Mouse (Mus musculus): ENCODE measurements around the gene Rps12-ps3. TPM values are rescaled to one million over a fixed set of nuclear protein-coding genes. Genes with fewer than 3 reads are reported as not detected.

Gene Rps12-ps3
- polyA plus RNA-seq (2016; fragmentation: Nextera tagmentation; extraction: Ambion mirVana), result 12.4 and 20.8 TPM in 2 replicates

DNA sequence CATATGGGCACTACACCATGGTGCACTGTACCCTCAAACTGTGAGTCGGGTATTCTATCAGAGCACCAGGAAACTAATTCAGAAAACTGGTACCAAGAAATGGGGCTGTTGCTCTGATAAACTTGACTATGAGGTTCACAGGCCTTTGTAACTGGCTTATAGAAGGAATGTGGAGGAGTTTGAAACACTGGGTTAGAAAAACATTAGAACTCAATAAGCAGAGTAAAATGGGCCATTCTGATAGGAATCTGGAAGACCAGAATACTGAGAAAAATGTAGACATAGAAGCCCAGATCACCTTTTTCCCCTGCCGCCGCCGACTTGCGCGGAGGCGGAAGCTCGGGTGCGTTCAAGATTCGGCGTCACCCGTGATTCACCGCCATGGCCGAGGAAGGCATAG lies at the start of gene Rps12-ps3:
Rps12-ps3 (plus strand) TSS at position 301 of the 400 bp plus-strand sequence.
- WGBS, result 95% methylated on average over 14 of the region's 14 CpGs
- H3K36me3 ChIP-seq (replicated peaks), result peaks cover 50% of the 10 kb centered on the region
- H3K27ac ChIP-seq, result no peak within 1 kb of the TSS
- DNase-seq (ENCODE audit: extremely low spot score, low spot score), result no peak
- no peaks in the 10 kb centered on the region for H3K4me1 ChIP-seq
- no peaks in the 10 kb centered on the region for H3K9me3 ChIP-seq
- H3K27me3 ChIP-seq (ENCODE audit: poor library complexity, severe bottlenecking), result no peaks in the 10 kb centered on the region
- H3K4me3 ChIP-seq, result no peak within 1 kb of the TSS

DNA sequence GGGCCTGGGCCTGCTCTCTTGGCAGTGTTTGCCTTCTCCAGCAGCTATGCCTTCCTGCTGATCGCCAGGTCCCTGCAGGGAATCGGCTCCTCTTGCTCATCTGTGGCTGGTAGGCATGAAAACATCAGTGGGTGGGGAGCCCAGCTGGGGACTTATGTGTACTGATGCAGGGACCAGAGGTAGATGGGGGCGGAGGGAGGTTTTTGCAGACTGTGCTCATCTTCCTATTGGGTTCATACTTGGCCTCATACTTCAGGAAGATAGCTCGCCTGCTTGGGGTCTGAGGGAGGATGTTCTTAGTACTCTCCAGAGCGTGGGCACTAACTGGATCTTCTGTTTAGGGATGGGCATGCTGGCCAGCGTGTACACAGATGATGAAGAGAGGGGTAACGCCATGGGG lies 48.9 kb upstream of the Rps12-ps3 start:
- H3K27ac ChIP-seq, result no peak overlapping the region
- DNase-seq (ENCODE audit: extremely low spot score, low spot score), result no peak
- no peaks in the 10 kb centered on the region for H3K9me3 ChIP-seq
- no peak overlapping the region for H3K4me3 ChIP-seq
- H3K27me3 ChIP-seq (ENCODE audit: poor library complexity, severe bottlenecking), result no peaks in the 10 kb centered on the region
- H3K36me3 ChIP-seq (replicated peaks), result no peaks in the 10 kb centered on the region
- WGBS, result 89% methylated on average over 7 of the region's 7 CpGs
- no peaks in the 10 kb centered on the region for H3K4me1 ChIP-seq

DNA sequence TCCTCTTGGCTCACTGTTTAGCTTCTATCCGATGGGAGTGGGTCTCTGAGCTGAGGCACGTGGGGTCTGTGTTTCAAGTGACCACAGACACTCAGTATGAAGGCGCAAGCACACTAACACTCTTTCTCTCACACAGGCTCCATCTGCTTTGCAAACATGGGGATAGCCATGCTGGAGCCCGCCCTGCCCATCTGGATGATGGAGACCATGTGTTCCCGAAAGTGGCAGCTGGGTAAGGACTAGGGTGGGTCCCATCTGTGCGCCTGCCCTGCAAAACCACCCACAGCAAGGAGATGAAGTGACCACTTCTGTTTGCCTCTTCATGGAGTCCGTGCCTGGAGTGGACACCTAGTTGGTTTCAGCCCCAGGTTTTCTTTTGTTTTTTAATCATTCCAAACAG lies 45.7 kb upstream of the Rps12-ps3 start:
- H3K27me3 ChIP-seq (ENCODE audit: poor library complexity, severe bottlenecking), result no peaks in the 10 kb centered on the region
- no peak overlapping the region for H3K4me3 ChIP-seq
- H3K27ac ChIP-seq, result no peak overlapping the region
- H3K9me3 ChIP-seq, result no peaks in the 10 kb centered on the region
- WGBS, result 92% methylated on average over 7 of the region's 7 CpGs
- no peak for DNase-seq (ENCODE audit: extremely low spot score, low spot score)
- peaks cover 6% of the 10 kb centered on the region; the same call in 1 of the 2 replicates for H3K36me3 ChIP-seq (replicated peaks)
- no peaks in the 10 kb centered on the region for H3K4me1 ChIP-seq

DNA sequence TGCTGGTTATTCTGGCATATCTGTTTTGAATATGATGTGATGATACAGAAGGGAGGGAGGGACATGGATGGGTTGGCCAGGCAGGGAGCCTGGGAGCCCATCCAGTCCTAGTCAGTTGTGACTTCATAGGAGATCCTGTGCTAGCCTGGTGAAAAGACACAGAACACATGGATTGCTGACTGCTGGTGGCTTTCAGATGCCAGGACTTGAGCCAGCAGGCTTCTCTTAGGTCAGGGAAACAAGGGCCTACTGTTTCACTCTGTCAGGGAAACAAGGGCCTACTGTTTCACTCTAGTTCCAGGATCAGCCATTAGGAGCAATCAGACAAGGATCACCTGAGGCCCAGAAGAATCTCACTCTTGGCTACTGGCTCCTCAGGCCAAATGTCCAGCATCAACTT lies 41.2 kb upstream of the Rps12-ps3 start:
- no peak overlapping the region for H3K4me3 ChIP-seq

DNA sequence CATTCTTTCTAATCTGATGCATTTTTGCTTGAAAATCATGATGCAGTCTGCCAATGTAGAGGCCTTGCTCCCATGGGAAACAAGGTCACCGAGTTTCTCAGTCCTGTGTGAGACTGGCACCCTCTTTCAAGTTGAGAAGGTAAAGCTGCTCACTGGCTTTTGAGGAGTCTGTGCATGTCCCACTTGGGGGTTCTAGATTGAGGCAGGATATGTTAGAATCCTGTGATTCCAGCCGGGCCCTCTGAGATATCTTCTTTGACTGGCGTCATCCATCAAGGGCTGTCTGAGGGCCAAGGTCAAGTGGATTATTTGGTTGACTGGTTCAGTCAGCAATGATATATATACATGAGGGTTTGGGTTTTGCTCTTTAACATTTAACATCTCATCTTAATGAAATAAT lies 40.1 kb upstream of the Rps12-ps3 start:
- Histone ChIP-seq H3K27ac (no peak overlapping the region), H3K9me3 (no peaks in the 10 kb centered on the region), H3K36me3 (replicated peaks) (peaks cover 6% of the 10 kb centered on the region; the same call in 1 of the 2 replicates), H3K4me3 (no peak overlapping the region), H3K27me3 (ENCODE audit: poor library complexity, severe bottlenecking) (no peaks in the 10 kb centered on the region), H3K4me1 (no peaks in the 10 kb centered on the region)
- DNase-seq (ENCODE audit: extremely low spot score, low spot score), result no peak
- 93% methylated on average over 3 of the region's 3 CpGs for WGBS

More for the DNA sequence above, 41.2 kb upstream of the Rps12-ps3 start:
- DNase-seq (ENCODE audit: extremely low spot score, low spot score), result no peak
- Histone ChIP-seq H3K9me3 (no peaks in the 10 kb centered on the region), H3K27ac (no peak overlapping the region), H3K27me3 (ENCODE audit: poor library complexity, severe bottlenecking) (no peaks in the 10 kb centered on the region), H3K36me3 (replicated peaks) (peaks cover 6% of the 10 kb centered on the region; the same call in 1 of the 2 replicates), H3K4me1 (no peaks in the 10 kb centered on the region)

DNA sequence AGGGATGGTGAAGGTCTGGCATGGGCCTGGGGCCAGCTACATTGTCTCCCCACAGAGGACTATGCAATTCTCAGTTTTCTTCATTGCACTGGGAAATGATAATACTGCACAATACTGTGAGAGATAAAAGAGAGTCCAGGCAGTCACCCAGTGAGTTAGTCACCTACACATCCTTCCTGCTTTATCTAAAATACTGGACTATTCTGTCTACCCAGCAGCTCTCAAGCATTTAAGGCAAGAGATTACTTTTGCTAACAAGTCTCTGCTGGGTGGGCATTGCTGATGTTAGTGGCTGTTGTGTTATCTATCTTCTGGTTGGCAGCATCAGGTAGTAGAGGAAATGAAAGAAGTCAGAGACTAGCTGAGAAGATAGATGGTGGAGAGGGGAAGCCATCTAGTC lies 33.0 kb upstream of the Rps12-ps3 start:
- no peaks in the 10 kb centered on the region for H3K27me3 ChIP-seq (ENCODE audit: poor library complexity, severe bottlenecking)
- H3K4me1 ChIP-seq, result no peaks in the 10 kb centered on the region
- DNase-seq (ENCODE audit: extremely low spot score, low spot score), result no peak
- H3K27ac ChIP-seq, result no peak overlapping the region
- no peaks in the 10 kb centered on the region for H3K36me3 ChIP-seq (replicated peaks)
- H3K9me3 ChIP-seq, result no peaks in the 10 kb centered on the region
- H3K4me3 ChIP-seq, result no peak overlapping the region

DNA sequence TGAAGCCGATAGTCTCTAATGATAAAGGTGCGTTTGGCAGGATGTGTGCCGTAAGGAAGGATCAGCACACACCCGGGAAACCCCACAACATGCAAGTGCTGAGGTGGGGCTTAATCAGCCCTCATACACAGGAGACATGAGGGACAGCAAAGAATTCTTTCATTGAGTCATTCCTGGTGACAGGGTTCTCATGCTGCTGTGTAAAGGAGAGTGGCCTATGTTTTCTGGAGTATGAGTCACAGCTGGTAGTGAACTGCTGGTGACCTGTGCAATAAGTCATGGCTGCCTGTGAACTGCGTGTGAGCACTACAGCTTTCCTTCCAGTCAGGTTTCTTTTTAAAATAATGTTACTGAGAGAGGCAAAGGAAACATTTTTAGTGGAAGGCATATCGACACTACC lies 32.3 kb upstream of the Rps12-ps3 start:
- Histone ChIP-seq H3K4me1 (no peaks in the 10 kb centered on the region), H3K27ac (no peak overlapping the region), H3K9me3 (no peaks in the 10 kb centered on the region), H3K4me3 (no peak overlapping the region), H3K36me3 (replicated peaks) (no peaks in the 10 kb centered on the region), H3K27me3 (ENCODE audit: poor library complexity, severe bottlenecking) (no peaks in the 10 kb centered on the region)
- WGBS, result 94% methylated on average over 6 of the region's 6 CpGs
- DNase-seq (ENCODE audit: extremely low spot score, low spot score), result no peak

DNA sequence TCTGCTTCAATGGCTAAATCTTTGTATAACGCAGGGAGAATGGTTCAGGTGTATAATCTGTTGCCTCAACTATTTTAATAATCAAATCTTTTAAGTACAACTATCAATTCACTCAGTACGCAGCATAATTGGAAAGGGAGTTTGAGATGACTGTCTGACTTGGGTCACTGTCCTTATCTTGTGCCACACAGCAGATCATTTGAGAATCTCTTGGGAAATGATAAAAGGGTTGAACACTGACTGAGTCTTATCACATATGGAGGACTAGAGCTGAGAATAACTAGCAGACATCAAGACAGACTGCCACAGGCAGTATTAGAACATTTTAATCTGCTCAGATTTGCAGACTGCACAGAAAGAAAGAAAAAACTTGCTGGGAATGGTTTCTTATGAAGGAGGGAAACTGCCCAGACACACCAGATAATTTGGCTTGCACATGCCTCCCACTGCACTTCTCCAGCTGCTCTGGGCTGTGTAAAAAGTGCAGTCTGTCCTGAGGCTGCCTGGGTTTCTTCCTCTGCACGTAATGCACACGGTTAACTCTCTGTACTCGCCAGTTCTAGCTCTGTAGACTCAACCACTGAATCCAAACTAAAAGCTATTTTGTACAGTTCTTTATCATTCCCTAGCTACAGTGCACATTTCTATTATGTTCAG lies 29.8 kb upstream of the Rps12-ps3 start:
- no peaks in the 10 kb centered on the region for H3K9me3 ChIP-seq
- no peaks in the 10 kb centered on the region for H3K27me3 ChIP-seq (ENCODE audit: poor library complexity, severe bottlenecking)

DNA sequence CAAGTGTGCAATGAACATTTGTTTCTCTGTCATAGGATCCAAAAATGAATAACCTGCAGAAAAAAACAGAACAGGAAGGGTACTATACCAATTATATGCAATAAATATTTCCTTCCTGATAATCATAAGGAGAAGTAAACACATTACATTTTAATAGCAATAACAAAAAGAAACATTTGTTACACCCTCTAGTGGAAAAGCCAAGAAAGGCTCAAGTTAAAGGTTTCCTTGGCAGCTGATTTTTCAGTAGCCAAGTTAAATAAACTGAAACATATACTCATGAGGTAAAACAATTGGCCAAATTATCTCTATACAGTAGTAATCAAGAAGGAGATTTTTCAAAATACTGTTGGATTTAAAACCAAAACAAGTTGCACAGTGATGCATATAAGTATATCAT lies 6.8 kb upstream of the Rps12-ps3 start:
- H3K36me3 ChIP-seq (replicated peaks), result peaks cover 32% of the 10 kb centered on the region
- no peaks in the 10 kb centered on the region for H3K4me1 ChIP-seq
- DNase-seq (ENCODE audit: extremely low spot score, low spot score), result no peak
- H3K27ac ChIP-seq, result no peak overlapping the region
- H3K4me3 ChIP-seq, result no peak overlapping the region
- no peaks in the 10 kb centered on the region for H3K9me3 ChIP-seq
- no peaks in the 10 kb centered on the region for H3K27me3 ChIP-seq (ENCODE audit: poor library complexity, severe bottlenecking)

More for the DNA sequence above, 29.8 kb upstream of the Rps12-ps3 start:
- WGBS, result 89% methylated on average over 5 of the region's 5 CpGs
- Histone ChIP-seq H3K4me3 (no peak overlapping the region), H3K4me1 (no peaks in the 10 kb centered on the region), H3K27ac (no peak overlapping the region), H3K36me3 (replicated peaks) (peaks cover 3% of the 10 kb centered on the region; the same call in 1 of the 2 replicates)
- DNase-seq (ENCODE audit: extremely low spot score, low spot score), result no peak

DNA sequence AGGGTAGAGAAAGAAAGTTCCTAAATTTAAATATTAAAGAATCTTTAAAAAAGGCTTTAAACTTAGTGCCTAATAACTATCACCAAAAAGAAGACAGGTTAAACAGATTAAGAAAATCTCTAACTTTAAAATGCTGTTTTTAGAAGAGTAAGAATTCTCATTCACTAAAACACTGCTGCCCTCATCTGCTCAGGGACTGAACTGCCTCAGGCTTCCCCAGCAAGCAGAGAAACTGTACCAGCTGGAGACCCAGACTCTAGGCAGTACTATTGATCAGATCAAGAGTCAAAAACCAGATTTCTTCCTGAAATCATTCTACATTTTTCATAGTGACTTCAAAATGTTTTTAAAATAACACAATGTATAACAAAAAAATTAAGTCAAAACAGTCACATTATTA lies 5.5 kb upstream of the Rps12-ps3 start:
- Histone ChIP-seq H3K27ac (no peak overlapping the region), H3K4me1 (no peaks in the 10 kb centered on the region), H3K36me3 (replicated peaks) (peaks cover 38% of the 10 kb centered on the region), H3K9me3 (no peaks in the 10 kb centered on the region), H3K27me3 (ENCODE audit: poor library complexity, severe bottlenecking) (no peaks in the 10 kb centered on the region), H3K4me3 (no peak overlapping the region)
- DNase-seq (ENCODE audit: extremely low spot score, low spot score), result no peak

DNA sequence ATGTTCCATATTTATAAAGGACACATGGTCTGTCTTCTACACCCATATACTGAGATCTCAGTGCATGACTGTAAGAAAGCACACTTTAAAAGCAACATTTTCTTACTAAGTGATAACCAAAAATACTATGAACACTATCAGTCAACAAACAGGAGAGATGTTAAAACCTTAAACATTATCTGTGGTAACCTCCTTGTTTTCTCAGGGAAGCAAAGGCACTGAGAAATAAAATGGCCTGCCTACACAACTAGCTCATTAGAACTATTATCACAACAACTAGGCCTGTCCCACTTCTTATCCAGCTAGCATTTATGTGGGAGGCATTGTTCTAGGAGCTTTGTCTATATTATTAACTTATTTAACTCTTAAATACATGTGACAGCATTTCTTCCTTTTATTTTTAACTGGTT lies 8.7 kb downstream of the Rps12-ps3 start:
- Histone ChIP-seq H3K4me3 (no peak overlapping the region), H3K9me3 (no peaks in the 10 kb centered on the region), H3K4me1 (no peaks in the 10 kb centered on the region), H3K27ac (no peak overlapping the region), H3K27me3 (ENCODE audit: poor library complexity, severe bottlenecking) (no peaks in the 10 kb centered on the region), H3K36me3 (replicated peaks) (peaks cover 17% of the 10 kb centered on the region)
- no peak for DNase-seq (ENCODE audit: extremely low spot score, low spot score)

DNA sequence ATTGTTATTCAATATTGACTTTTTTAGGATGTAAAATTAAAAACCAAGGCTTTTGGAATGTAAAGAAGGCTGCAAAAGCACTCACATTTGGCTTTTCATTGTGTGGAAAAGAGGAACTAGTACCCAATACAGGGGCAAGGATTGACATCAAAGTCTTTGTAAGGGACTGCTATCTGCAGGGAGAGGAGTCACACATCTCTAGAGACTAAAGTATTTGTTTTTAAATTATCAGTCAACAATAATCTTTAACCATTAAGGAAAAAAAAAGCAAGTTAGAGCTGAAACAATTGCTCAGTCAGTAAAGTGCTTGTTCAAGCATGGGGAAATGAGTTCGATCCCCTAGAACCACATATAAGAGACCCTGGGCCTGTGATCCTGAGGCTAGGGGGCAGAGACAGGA lies 14.6 kb downstream of the Rps12-ps3 start:
- no peak for DNase-seq (ENCODE audit: extremely low spot score, low spot score)
- peaks cover 20% of the 10 kb centered on the region for H3K36me3 ChIP-seq (replicated peaks)
- H3K4me3 ChIP-seq, result no peak overlapping the region
- WGBS, result 88% methylated on average over 1 of the region's 1 CpGs
- no peaks in the 10 kb centered on the region for H3K9me3 ChIP-seq
- H3K4me1 ChIP-seq, result peaks cover 23% of the 10 kb centered on the region
- H3K27ac ChIP-seq, result no peak overlapping the region
- no peaks in the 10 kb centered on the region for H3K27me3 ChIP-seq (ENCODE audit: poor library complexity, severe bottlenecking)

DNA sequence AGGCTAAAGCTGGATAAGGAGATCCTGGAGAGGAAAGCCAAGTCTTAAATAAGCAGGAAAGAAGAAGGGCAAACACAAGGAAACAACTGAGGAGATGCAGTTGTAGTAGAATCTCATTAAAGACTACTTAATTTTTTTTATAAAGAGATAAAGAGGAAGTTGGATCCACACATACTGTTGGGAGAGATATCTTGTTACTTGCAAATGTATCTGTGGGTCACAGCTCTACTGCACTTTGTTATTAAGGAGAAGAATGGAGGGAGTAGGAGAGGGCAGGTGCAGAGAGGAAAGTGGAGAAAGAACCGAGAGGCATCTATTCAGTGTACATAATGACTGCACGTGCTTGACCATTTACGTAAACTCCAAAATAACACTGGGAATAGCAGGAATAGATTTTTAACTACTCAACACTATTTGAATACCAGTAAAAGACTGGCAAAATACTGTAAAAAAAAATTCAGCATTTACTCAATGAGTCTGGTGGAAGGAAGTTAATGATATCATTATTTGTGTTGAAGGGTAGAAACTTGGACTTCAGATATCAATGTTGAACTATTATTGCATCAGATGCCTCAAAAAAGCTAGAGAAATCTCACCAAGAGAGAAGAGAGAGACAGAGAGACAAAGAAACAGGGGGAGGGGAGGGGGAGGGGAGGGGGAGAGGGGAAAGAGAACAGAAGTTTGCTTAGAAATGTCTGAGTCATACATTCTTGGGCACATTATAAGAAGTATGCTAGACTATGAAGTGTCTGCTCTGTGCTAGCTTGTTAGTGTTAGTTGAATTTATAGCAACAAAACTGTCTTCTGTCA lies 16.0 kb downstream of the Rps12-ps3 start:
- 91% methylated on average over 3 of the region's 3 CpGs for WGBS
- H3K27ac ChIP-seq, result no peak overlapping the region
- H3K4me3 ChIP-seq, result no peak overlapping the region
- H3K27me3 ChIP-seq (ENCODE audit: poor library complexity, severe bottlenecking), result no peaks in the 10 kb centered on the region
- H3K36me3 ChIP-seq (replicated peaks), result peaks cover 18% of the 10 kb centered on the region
- DNase-seq (ENCODE audit: extremely low spot score, low spot score), result no peak
- H3K4me1 ChIP-seq, result peaks cover 37% of the 10 kb centered on the region
- H3K9me3 ChIP-seq, result no peaks in the 10 kb centered on the region
